Mouse (Mus musculus) midbrain, embryonic 10.5 days (tissue): ENCODE data around the gene Jund. TPM values are rescaled to one million over a fixed set of nuclear protein-coding genes. Genes with fewer than 3 reads are reported as not detected.

Experiments used
- DNase-seq: peaks from one replicate; pipeline ENCODE4 v3.0.0-alpha.2; 2017; ENCODE audit warnings: low spot score
- H3K27ac ChIP-seq: fragments of 300-500 bp; sonication (generic); replicated peaks from 2 replicates; pipeline ENCODE4 v1.5.1; 2016; ENCODE audit warnings: mild to moderate bottlenecking
- H3K27me3 ChIP-seq: fragments of 300-500 bp; sonication (generic); 2 replicates; pipeline ENCODE4 v1.6.1; 2016; ENCODE audit warnings: low read depth, mild to moderate bottlenecking; ENCODE audit not compliant: poor library complexity, severe bottlenecking
- H3K36me3 ChIP-seq: fragments of 300-500 bp; sonication (generic); 2 replicates; pipeline ENCODE4 v1.6.1; 2016; ENCODE audit warnings: mild to moderate bottlenecking, moderate library complexity
- H3K4me1 ChIP-seq: fragments of 300-500 bp; sonication (generic); 2 replicates; pipeline ENCODE4 v1.6.1; 2016
- H3K4me3 ChIP-seq: fragments of 300-500 bp; sonication (generic); 2 replicates; pipeline ENCODE4 v1.5.1; 2016; ENCODE audit warnings: mild to moderate bottlenecking, moderate library complexity
- H3K9me3 ChIP-seq: fragments of 300-500 bp; sonication (generic); replicated peaks from 2 replicates; pipeline ENCODE4 v1.6.1; 2016; ENCODE audit warnings: mild to moderate bottlenecking
- WGBS: fragments of 180-500 bp; shearing (Covaris S2); methylation state at CpG from one replicate; pipeline ENCODE4 v1.1.7; 2016; 5-methylcytosine and 5-hydroxymethylcytosine counted together
- polyA plus RNA-seq: library from polyadenylated mRNA; unstranded; fragments of >200 nt; fragmentation: Nextera tagmentation; extraction: Ambion mirVana; gene quantifications from 2 replicates; pipeline ENCODE4 v1.2.1, GENCODE M21; 2016

Gene Jund
- 62.5 and 78.6 TPM in 2 replicates for polyA plus RNA-seq

GRCm38 (mm10) chr8:70698310-70699109 is at the start of gene Jund:
Jund (plus strand) TSS chr8:70698949.
- Histone ChIP-seq H3K9me3 (no peaks in the 10 kb centered on the region), H3K36me3 (peaks cover 18% of the 10 kb centered on the region), H3K27ac (peak within 1 kb of the TSS; percentile 99), H3K27me3 (peaks cover 28% of the 10 kb centered on the region), H3K4me1 (peaks cover 56% of the 10 kb centered on the region), H3K4me3 (peak within 1 kb of the TSS; percentile 98)
- under 1% methylated on average over 68 of the region's 69 CpGs for WGBS
- peak; percentile 99 for DNase-seq

GRCm38 (mm10) chr8:70649324-70649723 is 49.4 kb upstream of the Jund start:
- WGBS: 90% methylated on average over 4 of the region's 4 CpGs
- Histone ChIP-seq H3K27ac (no peak overlapping the region; the same call in 1 of the 2 replicates), H3K27me3 (no peaks in the 10 kb centered on the region; the same call in 1 of the 2 replicates), H3K4me3 (no peak overlapping the region), H3K36me3 (peaks cover 52% of the 10 kb centered on the region), H3K4me1 (peaks cover 54% of the 10 kb centered on the region), H3K9me3 (no peaks in the 10 kb centered on the region)
- DNase-seq: no peak

- H3K9me3 ChIP-seq: no peaks in the 10 kb centered on the region
- peaks cover 59% of the 10 kb centered on the region for H3K36me3 ChIP-seq
- no peaks in the 10 kb centered on the region; the same call in 1 of the 2 replicates for H3K27me3 ChIP-seq
- peak overlapping the region; percentile 38; the same call in 1 of the 2 replicates for H3K27ac ChIP-seq
- H3K4me1 ChIP-seq: peaks cover 63% of the 10 kb centered on the region
- WGBS: 94% methylated on average over 17 of the region's 17 CpGs
- H3K4me3 ChIP-seq: no peak overlapping the region
- no peak for DNase-seq
Observed at GRCm38 (mm10) chr8:70650351-70650750, 48.4 kb upstream of the Jund start.

GRCm38 (mm10) chr8:70653226-70653625 is 45.5 kb upstream of the Jund start:
- peaks cover 67% of the 10 kb centered on the region for H3K36me3 ChIP-seq
- no peaks in the 10 kb centered on the region for H3K27me3 ChIP-seq
- peak overlapping the region; percentile 53; the same call in 1 of the 2 replicates for H3K27ac ChIP-seq
- H3K4me1 ChIP-seq: peaks cover 65% of the 10 kb centered on the region
- DNase-seq: peak; percentile 57
- H3K4me3 ChIP-seq: no peak overlapping the region
- WGBS: 59% methylated on average over 2 of the region's 2 CpGs
- no peaks in the 10 kb centered on the region for H3K9me3 ChIP-seq

- peaks cover 59% of the 10 kb centered on the region for H3K36me3 ChIP-seq
- no peaks in the 10 kb centered on the region for H3K9me3 ChIP-seq
- peaks cover 68% of the 10 kb centered on the region for H3K4me1 ChIP-seq
- no peak overlapping the region for H3K4me3 ChIP-seq
- no peaks in the 10 kb centered on the region for H3K27me3 ChIP-seq
- no peak for DNase-seq
- H3K27ac ChIP-seq: peak overlapping the region; percentile 93
- 76% methylated on average over 1 of the region's 1 CpGs for WGBS
Observed at GRCm38 (mm10) chr8:70654121-70654520, 44.6 kb upstream of the Jund start.

GRCm38 (mm10) chr8:70655469-70655868 is 43.3 kb upstream of the Jund start:
- 17% methylated on average over 2 of the region's 2 CpGs for WGBS
- Histone ChIP-seq H3K4me1 (peaks cover 77% of the 10 kb centered on the region), H3K27me3 (no peaks in the 10 kb centered on the region), H3K36me3 (peaks cover 46% of the 10 kb centered on the region), H3K4me3 (peak overlapping the region; percentile 34), H3K27ac (peak overlapping the region; percentile 93), H3K9me3 (no peaks in the 10 kb centered on the region)
- DNase-seq: peak; percentile 40

- no peaks in the 10 kb centered on the region for H3K27me3 ChIP-seq
- H3K36me3 ChIP-seq: peaks cover 37% of the 10 kb centered on the region
- peaks cover 82% of the 10 kb centered on the region for H3K4me1 ChIP-seq
- H3K9me3 ChIP-seq: no peaks in the 10 kb centered on the region
- H3K4me3 ChIP-seq: peak overlapping the region; percentile 34; the same call in 1 of the 2 replicates
- H3K27ac ChIP-seq: peak overlapping the region; percentile 93
- DNase-seq: peak; percentile 60
- 44% methylated on average over 13 of the region's 13 CpGs for WGBS
Observed at GRCm38 (mm10) chr8:70656193-70656790, 42.5 kb upstream of the Jund start.

GRCm38 (mm10) chr8:70657214-70657613 is 41.5 kb upstream of the Jund start:
- 94% methylated on average over 3 of the region's 3 CpGs for WGBS
- Histone ChIP-seq H3K36me3 (peaks cover 28% of the 10 kb centered on the region), H3K27ac (peak overlapping the region; percentile 93), H3K27me3 (no peaks in the 10 kb centered on the region), H3K4me3 (peak overlapping the region; percentile 77), H3K9me3 (no peaks in the 10 kb centered on the region), H3K4me1 (peaks cover 83% of the 10 kb centered on the region)
- DNase-seq: no peak

- H3K9me3 ChIP-seq: no peaks in the 10 kb centered on the region
- H3K4me3 ChIP-seq: peak overlapping the region; percentile 77
- H3K27ac ChIP-seq: peak overlapping the region; percentile 93
- peaks cover 78% of the 10 kb centered on the region for H3K4me1 ChIP-seq
- DNase-seq: no peak
- WGBS: 81% methylated on average over 2 of the region's 2 CpGs
- no peaks in the 10 kb centered on the region for H3K27me3 ChIP-seq
- peaks cover 23% of the 10 kb centered on the region for H3K36me3 ChIP-seq
Observed at GRCm38 (mm10) chr8:70657739-70658138, 41.0 kb upstream of the Jund start.

- WGBS: 1% methylated on average over 31 of the region's 31 CpGs
Observed at GRCm38 (mm10) chr8:70658897-70659603, 39.7 kb upstream of the Jund start.

GRCm38 (mm10) chr8:70659604-70660272 is 39.0 kb upstream of the Jund start:
- H3K27ac ChIP-seq: peak overlapping the region; percentile 93
- no peaks in the 10 kb centered on the region for H3K27me3 ChIP-seq
- peaks cover 71% of the 10 kb centered on the region for H3K4me1 ChIP-seq
- peaks cover 11% of the 10 kb centered on the region for H3K36me3 ChIP-seq
- peak overlapping the region; percentile 77 for H3K4me3 ChIP-seq
- peak; percentile 96 for DNase-seq
- H3K9me3 ChIP-seq: no peaks in the 10 kb centered on the region
- 1% methylated on average over 44 of the region's 44 CpGs for WGBS

More at GRCm38 (mm10) chr8:70658897-70659603, 39.7 kb upstream of the Jund start:
- Histone ChIP-seq H3K27ac (peak overlapping the region; percentile 93), H3K4me1 (peaks cover 78% of the 10 kb centered on the region), H3K4me3 (peak overlapping the region; percentile 77), H3K27me3 (no peaks in the 10 kb centered on the region), H3K9me3 (no peaks in the 10 kb centered on the region), H3K36me3 (peaks cover 14% of the 10 kb centered on the region)
- DNase-seq: no peak

- peak within 1 kb of the TSS; percentile 77 for H3K4me3 ChIP-seq
- 5% methylated on average over 14 of the region's 14 CpGs for WGBS
- H3K27ac ChIP-seq: peak within 1 kb of the TSS; percentile 93
- peaks cover 8% of the 10 kb centered on the region for H3K36me3 ChIP-seq
- H3K4me1 ChIP-seq: peaks cover 65% of the 10 kb centered on the region
- H3K9me3 ChIP-seq: no peaks in the 10 kb centered on the region
- H3K27me3 ChIP-seq: no peaks in the 10 kb centered on the region
- DNase-seq: peak; percentile 49
Observed at GRCm38 (mm10) chr8:70660273-70660725, 38.5 kb upstream of the Jund start, which contains the start of gene Pgpep1. Pgpep1 (minus strand) TSS chr8:70660388.
